Mouse (Mus musculus) megakaryocyte, embryonic 14.5 days (primary cell): ENCODE measurements around the gene Ldlrad3.

Experiments used
- FLI1 ChIP-seq: IDR thresholded peaks from 2 replicates; pipeline ENCODE4 v1.6.1; 2012; ENCODE audit warnings: low read length, inconsistent platforms, mixed read lengths
- GATA1 ChIP-seq: IDR thresholded peaks from 3 replicates; pipeline ENCODE4 v1.6.1; 2012; ENCODE audit warnings: mixed read lengths, low read length, inconsistent platforms, borderline replicate concordance

DNA sequence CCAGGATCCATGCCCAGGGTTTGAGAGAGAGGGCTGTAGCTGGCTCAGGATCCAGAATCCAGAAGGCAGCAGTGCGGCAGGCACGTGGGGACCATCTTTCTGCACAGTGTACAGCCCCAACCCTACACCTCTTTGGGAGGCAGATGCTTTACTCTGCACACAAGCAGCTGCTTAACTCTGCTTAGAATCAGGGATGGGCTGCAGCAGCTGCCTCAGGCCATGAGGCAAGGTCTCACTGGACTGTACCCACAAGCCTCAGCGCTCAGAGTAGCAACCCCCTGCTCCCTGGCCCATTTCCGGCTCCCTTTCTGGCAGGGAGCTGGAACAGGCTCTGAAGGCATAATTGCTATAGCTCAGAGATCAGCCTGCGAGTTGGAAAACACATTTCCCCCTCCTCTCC, 45.3 kb upstream of the Ldlrad3 start:
- TF ChIP-seq GATA1 (no peak), FLI1 (no peak)
